Mouse (Mus musculus) activated CD4-positive, CD25-positive, alpha-beta regulatory T cell, adult 4 months (primary cell): ENCODE results near the gene Dtd2. TPM values are rescaled to one million over a fixed set of nuclear protein-coding genes. Genes with fewer than 3 reads are reported as not detected.

ENCODE experiments used
- ATAC-seq: one replicate; pipeline ENCODE4 v1.8.0; 2017
- polyA plus RNA-seq, 2 experiments: library from polyadenylated mRNA; unstranded; fragments of 100-300 nt; shearing (Covaris generic); gene quantifications; one replicate each; pipeline ENCODE4 v1.2.1; 2017

Gene Dtd2
- 10 to 100 TPM; 12.8 to 17.3 TPM for polyA plus RNA-seq

DNA sequence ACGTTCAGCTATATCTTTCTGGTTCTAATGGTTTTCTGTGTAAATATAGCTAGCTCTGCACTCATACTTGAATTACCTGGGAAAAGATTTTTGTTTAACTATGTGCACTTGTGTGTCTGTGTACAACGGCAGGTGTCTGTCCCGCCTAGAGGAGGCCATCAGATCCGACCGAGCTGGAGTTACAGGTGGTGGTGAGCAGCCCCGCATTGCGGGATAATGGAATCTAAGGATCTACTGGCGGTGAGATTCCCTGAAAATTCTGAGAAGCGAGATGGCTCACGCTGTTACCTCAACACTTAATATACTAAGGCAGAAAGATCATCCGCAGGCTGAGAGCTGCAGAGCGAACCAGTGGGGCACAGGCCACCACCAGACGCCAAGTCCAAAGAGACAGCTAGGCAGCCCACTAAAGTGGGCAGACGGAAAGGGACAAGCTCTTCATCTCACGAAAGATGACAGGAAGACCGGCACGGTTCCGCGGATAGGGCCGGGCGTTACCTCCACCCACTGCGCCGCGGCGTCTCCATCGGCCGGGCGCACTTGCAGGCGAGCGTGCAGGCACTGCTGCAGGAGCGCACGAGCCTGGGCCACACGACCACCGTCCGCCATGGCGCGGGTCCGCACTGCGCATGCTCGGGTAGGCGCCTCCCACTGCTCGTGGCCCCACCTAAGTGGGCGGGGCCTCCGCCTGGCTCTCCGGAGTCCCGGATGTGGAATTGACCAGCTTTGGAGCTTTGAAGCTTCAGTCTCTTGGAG lies at the start of gene Dtd2:
TSS of gene Dtd2 (minus strand) at position 625 of the 756 bp plus-strand sequence.
- peak; percentile 87 for ATAC-seq

DNA sequence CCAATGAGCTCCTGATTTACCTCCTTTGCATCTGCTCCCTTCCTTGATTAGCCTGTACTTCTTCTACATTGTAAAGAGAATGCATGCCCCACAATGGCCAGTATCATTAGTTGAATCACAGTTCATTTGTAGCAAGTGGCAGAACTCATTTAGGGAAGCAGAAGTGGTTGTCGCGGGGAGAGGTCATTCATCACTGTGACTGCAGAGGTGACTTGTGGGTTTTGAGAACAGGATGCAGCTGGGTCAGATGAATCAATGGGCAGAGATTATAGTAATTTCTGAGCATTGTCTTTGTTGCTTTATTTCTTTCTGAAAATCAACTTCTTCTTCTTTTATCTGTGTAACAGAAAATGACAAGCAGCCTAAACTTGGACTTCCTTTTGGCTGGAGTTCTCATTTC lies 43.0 kb upstream of the Dtd2 start:
- ATAC-seq = no peak

DNA sequence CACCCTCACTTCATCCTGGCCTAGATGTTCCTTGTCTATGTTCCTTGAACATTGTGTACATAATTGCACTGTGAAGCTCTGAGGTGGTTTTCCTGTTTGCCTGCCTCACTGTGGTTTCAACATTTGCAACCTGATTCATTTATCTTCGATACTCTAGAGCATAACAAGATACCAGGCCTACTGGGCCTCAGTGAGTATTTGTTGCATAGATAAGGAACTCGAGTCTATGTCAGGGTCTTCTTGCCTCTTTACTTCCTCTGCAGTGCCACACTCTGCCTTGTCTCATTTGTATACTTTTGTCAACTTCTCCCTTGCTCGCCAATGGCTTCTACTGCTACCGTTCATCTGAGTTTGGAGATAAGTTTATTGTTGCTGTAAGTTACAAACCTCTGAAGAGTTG lies 40.1 kb upstream of the Dtd2 start:
- ATAC-seq = no peak

DNA sequence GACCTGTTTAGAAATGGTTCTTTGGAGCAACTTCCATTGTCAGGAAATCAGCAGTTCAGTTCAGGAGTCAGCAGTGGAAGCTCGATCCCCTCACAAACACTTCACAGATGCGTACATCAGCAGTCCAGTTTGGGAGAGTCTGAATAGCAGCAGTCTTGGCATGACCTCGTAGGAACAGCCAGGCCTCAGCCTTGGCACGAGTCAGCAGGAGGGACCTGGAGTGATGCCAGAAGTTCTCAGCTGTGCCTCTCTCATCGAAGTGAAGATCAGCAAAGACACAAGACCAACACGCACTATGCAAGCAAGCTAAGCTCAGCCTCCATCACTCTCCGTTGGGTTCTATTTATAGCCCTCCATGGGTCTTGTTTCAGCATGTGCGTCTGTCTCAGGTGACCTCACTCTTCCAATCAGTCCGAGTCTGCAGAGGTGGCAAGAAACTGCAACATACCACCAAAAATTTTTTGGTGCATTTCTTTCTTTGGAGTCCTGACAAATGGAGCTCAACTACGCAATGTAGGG lies 36.6 kb upstream of the Dtd2 start:
- ATAC-seq = no peak

DNA sequence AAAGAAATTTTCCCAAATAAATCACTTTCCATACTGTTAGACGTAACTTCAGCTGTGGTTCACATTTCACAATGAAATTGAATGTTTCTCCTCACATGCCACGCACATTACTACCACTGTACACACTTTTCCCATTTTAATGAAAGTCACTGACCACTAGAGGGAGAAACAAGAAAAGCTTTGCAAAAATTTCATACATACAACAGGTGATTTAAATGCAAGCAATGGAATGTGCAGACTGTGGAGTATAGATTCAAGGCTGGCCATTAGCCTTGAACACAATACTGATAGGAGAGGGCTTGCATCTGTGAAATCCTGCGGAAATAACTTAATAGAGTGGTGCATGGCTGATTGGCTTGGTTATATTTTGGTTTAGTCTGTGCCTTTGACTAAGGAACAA lies 32.1 kb upstream of the Dtd2 start:
- ATAC-seq = no peak

DNA sequence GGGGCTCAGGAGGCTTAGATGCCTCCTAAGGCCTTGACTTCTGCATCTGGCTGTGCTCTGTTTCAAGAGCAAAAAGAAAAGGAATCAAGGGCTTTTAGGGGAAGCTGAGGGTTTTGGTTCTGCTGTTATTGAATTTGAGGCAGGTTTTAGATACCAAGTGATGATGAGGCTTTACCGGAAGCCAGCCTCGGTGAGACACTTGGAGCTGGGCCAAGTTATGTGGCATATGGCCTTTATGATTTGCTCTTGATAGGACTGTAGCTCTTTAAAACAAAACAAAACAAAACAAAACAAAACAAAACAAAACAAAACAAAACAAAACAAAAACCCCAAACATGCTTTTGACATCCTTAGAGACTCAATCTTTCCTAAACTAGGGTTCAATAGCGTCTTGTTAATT lies 28.7 kb upstream of the Dtd2 start:
- ATAC-seq = no peak

DNA sequence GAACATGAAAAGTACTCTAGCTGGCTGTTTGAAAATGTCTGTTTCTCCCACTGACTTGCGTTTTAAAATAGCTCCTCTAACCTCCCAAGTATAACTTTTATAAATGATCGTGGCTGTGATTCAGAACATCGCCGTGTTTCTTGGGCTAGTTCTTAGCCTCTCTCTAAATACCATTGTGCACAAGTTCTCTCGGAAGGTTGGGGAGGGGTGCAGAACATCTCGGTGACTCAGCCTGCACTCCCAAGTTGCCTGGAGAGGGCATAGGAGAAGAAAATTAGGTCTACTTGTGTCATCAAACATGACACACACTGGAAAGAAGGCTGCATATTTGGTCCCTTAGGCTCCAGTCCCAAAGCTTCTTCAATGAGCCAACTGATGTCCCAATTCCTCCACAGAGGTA lies 26.0 kb upstream of the Dtd2 start:
- no peak for ATAC-seq

DNA sequence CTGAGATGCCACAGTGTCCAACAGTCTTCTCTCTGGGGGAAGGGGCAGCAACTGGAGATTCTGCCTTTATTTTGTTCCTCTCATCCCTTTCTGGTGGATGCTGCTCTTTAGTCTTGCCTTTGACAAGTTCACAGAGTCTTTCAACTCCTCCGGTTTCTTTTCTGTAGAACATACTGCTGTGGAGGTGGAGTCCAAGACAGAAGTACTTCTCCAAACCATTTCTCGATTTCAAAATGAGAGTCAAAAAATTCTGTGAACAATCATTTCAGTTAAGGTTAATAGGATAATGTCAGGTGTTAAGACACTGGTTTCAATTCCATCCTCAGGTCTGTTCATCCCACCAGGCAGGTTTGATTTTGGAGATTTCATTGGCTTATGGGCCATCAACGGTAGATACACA lies 21.7 kb upstream of the Dtd2 start, which contains the start of gene Gpr33:
TSS of gene Gpr33 (minus strand) at position 101 of the 400 bp plus-strand sequence.
- no peak for ATAC-seq

DNA sequence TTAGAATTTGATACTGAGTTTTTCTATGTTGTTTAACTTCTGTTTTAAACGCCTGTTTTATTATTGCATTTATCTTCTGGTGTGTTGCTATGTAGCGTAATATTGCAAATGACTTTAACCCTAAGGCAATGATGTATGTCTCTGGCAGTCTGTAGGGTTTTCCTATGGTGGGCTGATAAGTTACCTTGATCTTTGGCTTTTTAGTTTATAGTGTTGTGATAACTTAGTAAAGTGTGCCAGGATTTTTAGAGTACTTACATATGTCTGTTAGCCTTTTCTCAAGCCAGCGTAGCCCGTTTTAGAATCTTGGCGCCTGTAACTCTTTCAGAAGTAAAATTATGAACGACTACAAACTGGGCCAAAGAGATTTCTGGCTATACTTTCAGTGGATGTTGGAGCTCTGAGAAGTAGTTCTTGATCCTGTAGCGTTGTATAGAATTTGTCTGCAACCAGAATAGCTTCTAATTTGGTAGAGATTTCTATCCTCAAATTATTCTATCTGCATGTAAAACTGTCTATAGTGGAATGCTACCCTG lies 8.3 kb upstream of the Dtd2 start:
- ATAC-seq = no peak

DNA sequence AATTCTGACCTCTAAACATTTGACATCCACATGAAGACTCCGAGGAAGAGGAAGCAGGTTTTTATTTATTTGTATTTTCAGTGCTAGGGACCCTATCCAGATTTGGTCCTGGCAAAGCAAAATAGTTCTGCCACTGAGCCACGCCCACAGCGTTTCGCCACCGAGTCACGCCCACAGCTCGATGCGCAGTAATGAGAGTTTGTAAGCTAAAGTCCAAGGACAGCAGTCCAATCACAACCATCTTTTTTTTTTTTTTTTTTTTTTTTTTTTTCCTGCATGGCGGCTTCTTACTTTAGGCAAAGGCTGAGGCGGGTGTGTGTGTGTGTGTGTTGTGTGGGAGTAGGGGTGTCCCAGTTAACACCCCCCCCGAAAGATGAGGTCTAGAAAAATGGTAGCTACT lies 7.7 kb upstream of the Dtd2 start:
- no peak for ATAC-seq

DNA sequence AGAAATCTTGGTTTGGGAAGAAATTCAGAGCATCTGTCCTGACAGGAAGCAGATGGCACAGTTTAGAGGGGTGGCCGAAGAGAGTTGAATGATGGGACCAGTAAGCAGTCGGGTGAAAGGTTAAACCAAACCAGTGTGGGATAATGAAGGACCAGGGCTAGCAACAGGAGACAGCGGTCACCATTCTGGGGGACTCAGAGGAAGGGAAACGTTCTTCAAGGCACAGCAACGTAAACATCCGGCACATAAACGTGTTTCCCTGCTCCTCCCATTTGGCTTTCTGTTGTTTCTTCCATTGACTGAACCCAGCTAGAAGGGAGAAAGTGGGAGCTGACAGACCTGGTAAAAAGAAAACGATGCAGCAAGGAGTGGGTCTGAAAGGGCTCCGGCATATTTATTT lies 7.0 kb upstream of the Dtd2 start:
- ATAC-seq = no peak

DNA sequence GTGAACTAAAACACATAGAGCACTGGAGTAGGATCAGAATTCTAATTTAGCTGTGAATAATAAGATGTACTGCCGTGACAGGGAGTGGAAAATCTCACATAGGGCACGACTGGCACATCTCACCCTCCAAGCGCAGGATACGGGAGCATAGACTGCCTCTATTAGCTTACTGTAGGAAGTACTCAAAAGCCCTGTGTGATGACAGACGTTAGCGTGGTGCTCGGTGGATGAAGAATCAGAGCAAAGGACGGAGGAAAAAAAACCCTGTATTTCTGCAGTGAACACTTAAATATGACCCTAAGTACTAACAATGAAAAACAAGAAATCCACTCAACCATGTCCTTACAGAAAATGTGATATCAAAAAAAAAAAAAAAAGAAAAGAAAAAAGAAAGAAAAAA lies 5.9 kb upstream of the Dtd2 start:
- ATAC-seq = no peak

DNA sequence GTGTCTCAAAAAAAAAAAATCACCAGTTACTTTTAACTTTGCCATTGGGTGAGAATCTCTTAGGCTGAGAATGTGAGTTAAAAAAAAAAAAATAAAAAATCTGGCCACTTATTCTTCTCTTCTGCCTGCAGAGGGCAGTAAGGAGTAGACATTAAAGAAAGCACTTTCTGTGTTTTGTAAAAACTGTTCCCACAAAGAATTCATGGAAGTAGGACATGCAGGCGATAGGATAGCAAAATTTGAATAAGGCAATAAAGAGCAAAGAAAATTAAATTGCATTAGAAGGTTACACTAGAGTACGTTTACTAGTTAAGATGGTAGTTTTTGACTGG lies 4.3 kb upstream of the Dtd2 start:
- no peak for ATAC-seq

DNA sequence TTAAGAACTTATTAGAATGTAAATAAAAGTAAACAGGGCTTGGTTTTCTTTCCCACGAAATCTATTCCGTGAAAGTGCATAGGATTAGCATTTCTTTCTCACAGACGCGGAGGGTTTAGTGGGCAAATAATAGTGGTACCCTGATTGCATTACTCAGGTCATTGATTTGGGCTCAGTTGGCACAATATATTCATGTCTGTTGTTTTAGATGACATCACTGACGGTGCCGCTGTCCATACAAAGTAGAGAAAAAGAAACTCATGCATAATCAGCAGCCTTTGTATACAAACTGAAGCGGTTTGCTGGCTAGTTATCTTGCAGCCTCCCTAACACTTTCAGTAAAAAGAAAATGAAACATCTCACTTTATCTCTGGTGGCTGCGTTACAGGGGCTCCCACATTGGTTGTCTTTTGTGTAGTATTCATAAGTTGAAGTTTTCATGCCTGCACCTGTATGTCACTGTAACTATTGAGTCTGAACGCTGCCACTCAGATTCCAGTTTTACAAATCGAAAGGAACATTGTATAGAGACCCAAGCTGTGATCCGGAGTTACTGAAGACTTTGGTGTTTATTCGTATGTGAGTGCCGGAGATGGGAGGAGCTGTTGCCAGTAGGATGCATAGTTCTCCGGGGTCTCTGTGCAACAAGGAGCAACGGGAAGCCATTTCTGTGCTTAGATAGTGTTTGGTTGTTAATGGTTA lies 3.8 kb upstream of the Dtd2 start:
- ATAC-seq = no peak

DNA sequence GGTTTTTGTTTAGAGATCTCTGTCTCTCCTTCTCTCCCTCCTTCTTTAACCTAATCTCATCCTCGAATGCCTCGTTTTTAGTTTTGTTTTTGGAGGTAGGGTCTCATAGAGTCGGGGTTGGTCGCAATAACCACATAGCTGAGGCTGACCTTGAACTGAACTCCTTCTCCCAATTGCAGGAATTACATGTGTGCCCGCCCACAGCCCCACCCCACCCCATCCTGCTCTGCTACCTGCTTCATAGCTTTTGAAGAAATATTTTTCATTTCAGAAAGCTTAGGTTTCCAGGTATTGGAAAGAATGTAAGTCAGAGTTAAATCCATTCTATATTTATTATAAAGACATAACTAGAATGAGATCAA lies 313 bp upstream of the Dtd2 start:
- ATAC-seq = no peak

DNA sequence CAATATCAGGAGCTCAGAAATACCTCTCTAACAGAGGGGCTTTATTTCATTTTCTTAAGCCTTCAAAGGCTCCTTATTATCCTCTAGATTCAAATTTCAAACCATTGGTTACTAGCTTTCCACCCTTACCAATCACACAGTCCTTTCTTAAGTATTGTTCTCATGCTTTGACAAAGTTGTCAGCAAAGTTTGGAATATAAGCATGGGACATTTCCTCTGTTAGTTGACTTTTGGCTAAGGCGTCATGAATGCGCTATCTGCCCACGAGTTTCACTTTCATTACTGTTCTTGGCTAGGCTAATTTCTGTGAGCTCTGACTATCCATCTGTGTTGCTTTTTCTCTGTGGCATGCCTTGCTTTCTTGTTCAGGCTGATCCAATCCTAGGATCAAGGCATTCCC lies 3.6 kb downstream of the Dtd2 start:
- ATAC-seq = no peak

DNA sequence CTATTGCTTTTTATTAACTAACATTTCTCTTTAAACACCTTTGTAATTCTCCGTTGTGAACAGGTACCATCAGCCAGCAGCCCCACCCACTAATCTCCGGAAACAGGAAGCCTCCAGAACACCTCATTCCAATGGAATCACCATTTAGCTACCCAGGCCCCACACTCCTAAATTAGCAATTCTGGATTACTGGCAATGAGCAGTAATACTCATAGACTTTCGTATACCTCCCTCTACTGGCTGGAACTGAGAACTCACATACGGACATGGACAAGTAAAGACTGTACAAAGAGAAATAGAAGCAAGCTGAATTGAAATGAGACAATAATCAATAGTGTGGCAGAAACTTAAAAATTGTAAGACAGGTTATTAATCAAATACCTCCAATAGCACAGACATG lies 4.8 kb downstream of the Dtd2 start:
- ATAC-seq = peak; percentile 68

DNA sequence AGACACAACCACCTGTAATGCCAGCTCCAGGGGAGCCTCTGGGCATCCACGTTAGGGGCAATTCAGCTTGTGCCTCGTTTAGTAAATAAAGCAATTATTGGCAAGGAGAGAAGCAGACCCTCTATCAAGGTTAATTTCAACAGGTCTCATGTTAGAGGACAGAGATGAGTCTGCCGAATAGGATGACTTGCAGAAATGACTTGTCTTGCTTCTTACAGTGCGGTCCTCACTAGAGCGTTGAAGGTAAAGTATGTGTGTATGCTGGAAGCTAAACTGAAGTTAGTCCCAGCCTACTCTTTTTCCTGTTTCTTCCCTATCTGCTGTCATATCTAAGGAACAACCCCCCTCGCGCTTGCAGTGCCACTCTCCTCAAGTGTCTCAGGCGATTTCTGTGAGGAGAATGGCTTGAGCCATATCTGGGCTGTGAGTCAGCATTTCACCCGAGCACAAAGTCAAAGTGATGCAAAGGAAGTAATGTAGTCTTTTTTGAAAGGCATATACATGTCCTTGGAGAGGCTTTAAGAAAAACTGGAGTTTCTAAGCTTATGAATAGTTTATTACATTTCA lies 7.9 kb downstream of the Dtd2 start:
- ATAC-seq = no peak

DNA sequence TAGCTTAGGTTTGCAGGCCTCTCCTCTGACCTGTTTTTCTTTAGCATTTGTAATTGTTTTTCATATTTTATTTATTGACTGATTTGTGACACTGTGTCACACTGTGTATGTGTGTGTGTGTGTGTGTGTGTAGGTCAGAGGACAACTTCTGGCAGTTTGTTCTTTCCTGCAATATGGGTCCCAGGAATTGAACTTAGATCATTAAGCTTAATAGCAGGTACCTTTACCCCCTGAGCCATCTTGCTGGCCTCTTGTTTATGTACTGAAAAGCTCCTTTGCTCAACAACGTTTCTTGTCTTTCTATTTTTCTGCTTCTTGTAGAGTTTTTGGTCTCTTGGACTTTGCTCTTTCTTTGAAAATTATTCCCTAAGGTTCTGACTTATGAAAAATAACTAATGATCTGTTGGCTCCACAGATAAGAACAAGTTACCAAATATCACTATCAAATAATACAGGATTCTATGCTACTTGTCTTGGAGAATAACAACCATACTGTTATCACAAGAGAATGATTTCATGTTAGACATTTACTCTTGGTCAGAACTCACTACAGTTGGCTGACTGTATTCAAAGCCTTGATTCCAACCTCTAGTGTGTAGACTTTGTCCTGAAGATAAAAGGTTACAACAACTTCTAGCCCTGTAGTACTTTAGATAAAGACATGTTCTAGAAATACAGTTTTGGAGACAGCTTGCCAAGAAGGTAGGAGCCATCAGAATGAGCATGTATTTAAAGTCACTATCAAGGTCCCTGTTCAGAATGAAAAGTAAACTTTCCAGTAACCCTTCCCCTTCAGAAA lies 10.4 kb downstream of the Dtd2 start:
- no peak for ATAC-seq

DNA sequence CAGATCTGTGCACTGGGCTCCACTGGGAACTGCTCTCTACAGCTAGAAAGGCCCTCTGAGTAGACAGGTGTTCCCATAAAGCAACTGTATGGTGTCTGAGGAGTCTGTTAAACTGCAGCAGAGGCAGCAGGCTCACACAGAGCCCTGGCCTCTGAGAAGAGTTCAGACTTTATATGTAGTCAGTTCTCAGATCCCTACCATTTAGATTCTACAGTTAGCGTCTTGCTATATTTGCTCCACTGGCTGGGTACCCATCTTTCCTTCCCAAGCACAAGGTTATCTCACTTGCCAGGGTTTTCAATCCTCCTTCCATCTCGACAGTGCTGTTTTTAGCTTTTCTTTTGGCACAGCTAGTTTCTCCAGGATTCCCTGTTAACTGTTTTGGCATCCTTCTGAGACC lies 15.7 kb downstream of the Dtd2 start:
- no peak for ATAC-seq

DNA sequence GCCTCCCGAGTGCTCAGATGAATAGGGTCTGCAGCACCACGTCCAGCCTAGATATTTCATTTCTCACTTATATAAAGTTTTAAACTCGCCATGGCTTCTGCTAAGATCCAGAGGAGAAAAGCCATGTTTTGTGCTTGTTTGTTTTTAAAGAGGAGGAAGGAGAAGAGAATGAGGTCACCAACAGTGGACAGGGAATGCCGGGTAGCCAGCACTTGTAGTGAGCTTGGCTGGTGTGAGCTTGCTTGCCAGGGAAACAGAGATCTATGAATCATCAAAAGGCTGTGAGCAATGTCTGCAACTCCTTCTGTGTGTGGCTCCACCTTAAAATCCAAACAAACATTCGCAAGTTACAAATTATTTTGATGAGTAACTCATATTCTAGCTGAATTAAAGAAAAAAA lies 17.8 kb downstream of the Dtd2 start:
- no peak for ATAC-seq

DNA sequence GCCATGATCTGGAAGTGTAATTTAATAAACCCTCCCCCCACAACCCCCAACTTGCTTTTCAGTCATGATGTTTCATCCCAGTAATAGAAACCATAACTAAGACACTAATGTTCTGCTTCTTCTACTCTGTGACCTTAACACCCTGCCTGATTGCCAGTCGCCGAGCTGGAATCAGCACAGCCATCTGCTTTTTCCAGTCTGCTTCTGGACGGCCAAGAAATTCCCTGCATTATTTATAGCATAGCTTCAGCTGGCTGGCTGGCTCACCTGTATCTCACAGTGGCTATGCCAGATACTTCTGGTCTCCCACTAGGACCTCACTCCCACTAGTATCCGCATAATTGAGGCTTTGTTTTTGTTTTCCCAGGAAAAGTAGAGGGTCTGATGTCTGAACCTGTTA lies 20.5 kb downstream of the Dtd2 start:
- ATAC-seq = no peak

DNA sequence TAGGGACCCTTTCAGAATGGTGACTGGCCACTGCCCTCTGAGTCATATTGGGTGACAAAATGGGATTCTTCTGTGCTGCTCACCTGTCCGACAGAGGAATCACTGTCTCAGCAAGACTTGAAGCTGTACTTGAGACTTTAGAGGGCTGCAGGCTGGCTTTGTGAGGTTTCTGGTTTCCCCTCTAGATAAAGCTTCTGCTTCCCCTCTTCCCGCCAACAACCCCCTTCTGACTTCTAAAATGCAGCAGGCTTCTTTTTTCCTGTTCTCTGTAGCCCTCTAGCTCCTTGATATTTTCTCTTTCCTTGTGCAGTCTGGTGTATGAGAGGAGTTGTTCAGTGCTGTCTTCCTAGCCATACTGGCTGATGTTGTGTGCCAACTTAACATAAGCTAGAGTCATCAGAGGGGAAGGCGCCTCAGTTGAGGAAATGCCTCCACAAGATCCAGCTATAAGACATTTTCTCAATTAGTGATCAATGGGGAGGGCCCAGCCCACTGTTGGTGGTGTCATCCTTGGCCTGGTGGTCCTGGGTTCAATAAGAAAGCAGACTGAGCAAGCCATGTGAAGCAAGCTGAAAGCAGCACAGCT lies 21.0 kb downstream of the Dtd2 start:
- no peak for ATAC-seq
